Mouse (Mus musculus): ENCODE results near the gene Atoh8.

The Atoh8 gene

DNA sequence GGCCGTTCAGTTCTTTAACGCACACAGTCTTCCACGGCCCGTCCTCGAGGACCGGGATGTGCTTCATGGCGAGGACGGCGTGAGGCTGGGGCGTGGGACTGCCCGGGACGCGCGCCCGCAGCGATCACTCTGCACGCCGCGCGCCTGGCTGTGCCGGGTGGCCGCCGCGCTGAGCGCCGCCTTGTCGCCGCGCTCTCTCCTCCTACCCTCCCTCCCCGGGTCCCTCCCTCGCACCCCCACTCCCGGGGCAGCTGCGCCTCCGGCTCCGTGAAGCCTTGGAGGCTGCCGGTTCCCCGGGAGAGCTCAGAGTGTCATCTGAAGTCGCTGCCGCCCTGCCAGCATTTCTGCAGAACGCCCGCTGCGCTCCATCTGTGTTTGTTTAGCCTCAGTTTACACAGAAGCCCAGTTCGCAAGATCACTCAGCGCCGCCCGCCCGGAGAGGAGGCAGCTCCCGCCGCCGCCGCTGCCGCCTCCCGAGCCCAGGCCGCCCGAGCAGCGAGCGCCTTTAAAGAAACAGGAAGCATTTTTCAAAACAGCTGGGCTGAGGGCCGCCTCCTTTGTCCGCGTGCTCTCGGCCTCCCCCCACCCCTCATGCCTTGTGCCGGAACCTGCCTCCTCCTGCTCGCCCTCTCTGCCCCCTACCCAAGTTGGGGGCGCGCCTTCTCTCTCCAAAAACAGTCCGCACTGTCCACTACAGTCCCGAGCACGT, at the start of gene Atoh8:
Atoh8 (minus strand) TSS at position 480 of the 709 bp plus-strand sequence.
- no peak for DNase-seq (ENCODE audit: low read depth, low spot score)

DNA sequence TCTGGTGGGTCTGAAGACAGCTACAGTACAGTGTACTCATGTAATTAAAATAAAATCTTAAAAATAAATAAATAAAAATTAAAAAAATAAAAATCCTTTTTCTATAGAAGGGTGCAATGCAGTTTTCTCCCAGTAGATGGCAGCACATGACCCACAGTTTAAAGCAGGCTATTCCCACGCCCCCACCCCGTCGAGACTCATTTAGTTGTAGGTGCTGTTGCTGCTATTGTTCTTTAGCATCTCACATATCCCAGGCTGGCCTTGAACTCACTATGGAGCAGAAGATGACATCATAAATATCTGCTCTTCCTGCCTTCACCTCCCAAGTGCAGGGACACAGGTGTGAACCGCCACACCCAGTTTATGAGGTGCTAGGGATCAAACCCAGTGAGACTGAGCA, 48.5 kb upstream of the Atoh8 start:
- DNase-seq (ENCODE audit: low read depth, low spot score): no peak

DNA sequence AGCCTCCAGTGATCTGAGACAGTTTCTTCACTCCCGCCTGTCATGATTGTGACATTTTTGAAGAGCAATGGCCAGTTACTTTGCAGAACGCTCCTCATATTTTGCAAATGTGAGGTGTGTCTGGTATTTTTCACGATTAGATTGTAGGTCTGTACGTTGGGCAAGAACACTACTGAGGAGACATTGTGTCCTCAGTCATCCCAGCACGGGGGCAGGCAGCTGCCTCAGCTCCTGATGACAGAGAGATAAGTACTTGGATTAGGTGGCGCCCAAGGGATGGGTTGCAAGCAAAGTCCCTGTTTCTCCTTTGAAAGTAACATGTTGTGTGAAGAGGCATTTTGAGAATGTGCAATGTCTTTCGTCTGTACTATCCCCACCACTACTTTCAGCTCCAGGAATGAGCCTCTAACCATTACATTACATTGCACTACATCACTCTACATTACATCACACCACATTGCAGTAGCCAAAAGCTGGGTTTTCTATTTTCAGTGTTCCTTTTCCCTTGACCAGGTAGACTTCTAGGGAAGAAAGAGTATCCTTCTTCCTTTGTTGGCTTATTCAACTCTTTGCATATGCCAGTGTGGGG, 45.1 kb upstream of the Atoh8 start:
- no peak for DNase-seq (ENCODE audit: low read depth, low spot score)

DNA sequence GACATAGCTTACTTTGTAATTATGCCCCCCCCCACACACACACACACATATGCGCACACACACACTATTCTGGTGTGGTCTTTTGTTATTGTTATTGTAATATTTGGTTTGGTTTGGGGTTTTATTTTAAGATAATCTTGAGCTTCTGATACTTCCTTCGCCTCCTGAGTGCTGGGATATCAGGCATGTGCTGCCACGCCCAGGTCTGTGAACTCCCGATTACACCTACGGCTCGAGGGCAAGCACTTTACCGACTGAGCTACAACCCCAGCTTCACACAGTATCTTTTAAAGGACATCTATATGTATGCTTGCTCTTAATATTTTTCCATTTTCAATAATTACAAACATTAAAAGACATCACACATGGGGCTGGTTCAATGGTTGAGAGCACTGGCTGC, 44.1 kb upstream of the Atoh8 start:
- no peak for DNase-seq (ENCODE audit: low read depth, low spot score)

DNA sequence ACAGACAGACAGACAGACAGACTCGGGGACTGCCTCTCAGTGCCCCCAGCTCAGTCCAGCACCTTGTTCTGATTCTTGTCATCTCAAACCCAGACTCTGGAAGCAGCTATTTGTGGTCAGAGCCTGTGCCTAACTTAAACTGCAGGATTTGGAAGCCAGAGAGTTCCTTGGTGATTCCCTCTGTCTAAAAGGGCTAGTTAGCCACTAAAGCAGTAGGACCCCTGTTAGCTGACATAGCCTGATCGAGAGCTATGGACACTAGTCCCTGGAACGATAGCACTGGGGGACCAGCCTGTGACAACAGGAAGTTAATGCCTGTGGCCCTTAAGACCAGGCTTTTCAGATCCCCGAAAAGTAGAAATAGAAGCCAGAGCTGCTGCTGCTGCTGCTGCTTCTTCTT, 43.5 kb upstream of the Atoh8 start:
- DNase-seq (ENCODE audit: low read depth, low spot score): no peak

DNA sequence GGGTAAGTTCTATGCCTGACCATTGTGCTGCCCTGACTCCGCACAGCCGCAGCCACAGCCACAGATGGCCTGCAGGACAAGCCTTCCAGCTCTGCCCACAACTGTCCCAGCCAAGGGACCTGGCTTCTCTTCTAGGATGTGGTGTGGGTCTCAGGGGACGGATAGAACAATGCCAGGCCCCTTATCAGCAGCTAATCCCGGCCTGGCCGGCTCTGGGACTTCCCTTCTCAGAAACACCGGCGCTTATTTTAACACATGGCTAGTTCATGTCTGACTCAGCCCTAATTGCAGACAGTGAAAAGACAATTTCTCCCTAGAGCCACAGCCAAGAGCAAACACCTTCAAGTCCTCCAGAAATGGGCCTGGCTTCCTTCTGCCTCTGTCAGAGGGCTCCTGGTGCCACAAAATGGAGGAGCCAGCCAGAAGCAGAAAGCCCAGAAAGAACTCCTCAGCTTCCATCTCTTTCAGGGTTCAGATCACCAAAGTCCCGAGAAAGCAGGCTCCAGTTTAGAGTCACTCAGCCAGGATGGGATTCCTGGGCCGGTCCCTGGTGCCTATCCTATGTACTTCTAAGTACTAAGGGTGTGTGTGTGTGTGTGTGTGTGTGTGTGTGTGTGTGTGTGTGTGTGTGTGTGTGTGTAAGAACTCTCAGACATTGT, 42.3 kb upstream of the Atoh8 start:
- DNase-seq (ENCODE audit: low read depth, low spot score): no peak

DNA sequence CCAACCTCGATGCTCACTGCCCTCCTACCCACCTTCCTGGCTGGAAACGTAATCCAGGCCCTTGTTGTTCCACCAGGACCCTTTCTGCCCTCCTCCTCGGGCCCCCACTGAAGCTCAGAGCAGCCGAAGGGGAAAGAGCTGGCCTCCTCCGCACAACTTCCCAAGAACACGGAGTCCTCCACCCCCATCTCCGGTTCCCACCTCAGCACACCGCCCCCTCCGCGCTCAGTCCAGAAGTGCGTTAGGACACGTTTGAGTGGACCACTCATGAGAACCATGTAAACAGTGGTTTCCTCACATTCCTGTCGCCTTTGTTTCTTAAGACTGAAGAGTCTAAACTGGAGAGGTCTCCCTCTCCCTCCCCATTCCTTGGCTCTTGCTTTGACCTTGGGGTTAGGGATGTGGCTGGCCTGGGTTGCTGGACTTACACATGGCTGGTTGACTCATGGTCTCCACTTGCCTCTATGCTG, 41.6 kb upstream of the Atoh8 start:
- DNase-seq (ENCODE audit: low read depth, low spot score): no peak

DNA sequence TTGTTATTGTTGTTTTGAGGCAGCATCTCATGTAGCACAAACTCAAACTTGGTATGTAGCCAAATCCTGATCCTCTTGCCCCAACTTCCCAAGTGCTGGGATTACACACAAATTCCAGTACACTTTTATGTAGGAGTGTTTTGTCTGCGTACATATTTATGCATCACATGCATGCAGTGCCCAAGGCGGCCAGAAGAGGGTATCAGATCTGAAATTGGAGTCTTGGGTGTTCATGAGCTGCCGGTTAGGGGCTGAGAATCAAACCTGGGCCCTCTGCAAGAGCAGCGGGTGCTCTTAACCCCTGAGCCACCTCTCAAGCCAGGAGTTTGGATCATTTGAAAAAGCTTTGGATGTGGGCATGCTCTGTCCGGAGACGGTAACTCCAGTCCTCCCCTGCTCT, 40.8 kb upstream of the Atoh8 start:
- DNase-seq (ENCODE audit: low read depth, low spot score): no peak

DNA sequence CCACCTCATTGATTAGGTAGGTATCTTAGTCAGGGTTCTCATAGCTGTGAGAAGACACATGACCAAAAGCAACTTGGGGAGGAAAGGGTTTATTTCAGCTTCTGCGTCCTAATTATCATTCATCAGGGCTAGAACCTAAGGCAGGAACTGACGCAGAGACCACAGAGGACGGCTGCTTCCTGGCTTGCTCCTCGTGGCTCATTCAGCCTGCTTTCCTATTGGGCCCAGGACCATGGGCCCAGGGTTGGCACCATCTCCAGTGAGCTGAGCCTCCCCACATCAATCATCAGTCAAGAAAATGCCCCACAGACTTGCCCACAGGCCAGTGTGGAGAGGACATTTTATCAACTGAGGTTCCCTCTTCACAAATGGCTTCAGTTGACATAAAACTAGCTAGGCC, 40.1 kb upstream of the Atoh8 start:
- DNase-seq (ENCODE audit: low read depth, low spot score): no peak

DNA sequence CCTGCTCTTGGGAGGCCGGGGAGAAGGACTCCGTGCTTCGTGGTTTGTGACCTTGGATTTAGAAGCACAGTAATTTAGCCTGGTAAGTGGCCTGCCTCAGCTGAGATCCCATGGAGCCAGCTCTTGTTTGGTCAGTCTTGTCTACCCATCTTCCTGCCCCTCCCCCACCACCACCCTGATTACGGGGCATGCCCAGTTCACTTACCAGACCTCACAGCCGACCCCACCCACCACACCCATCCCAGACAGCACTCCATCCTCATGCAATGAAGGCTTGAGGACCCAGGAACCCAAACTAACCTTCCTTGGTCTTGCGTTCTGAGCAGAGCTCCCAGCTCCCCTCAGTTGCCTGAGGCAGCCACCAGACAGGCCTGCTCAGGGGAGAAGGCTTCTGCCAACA, 37.8 kb upstream of the Atoh8 start:
- DNase-seq (ENCODE audit: low read depth, low spot score): no peak

DNA sequence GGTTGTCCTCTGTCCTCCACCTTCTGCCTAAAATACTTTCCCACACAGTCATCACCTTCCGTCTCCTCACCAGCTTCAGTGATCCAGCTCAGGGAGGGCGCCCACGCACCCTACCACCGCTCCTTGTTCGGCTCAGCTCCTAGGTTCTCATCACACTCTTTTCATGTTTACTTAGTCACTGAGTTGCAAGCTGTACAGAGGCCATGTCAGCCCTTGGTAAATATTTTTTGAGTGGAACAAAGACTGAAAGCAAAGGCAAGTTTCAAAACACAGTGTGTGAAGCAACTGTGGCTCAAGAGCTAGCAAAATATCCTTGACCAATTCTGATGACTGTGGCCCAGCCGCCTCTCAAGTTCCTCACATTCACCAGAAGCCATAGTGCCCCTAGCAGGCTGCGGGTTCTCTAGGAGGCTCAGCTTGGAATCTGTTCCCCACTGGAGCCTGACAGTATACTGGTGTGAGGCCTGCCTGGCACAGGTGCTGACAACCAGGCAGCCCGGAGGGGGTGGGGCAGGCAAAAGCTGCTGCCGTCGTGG, 36.9 kb upstream of the Atoh8 start:
- no peak for DNase-seq (ENCODE audit: low read depth, low spot score)

DNA sequence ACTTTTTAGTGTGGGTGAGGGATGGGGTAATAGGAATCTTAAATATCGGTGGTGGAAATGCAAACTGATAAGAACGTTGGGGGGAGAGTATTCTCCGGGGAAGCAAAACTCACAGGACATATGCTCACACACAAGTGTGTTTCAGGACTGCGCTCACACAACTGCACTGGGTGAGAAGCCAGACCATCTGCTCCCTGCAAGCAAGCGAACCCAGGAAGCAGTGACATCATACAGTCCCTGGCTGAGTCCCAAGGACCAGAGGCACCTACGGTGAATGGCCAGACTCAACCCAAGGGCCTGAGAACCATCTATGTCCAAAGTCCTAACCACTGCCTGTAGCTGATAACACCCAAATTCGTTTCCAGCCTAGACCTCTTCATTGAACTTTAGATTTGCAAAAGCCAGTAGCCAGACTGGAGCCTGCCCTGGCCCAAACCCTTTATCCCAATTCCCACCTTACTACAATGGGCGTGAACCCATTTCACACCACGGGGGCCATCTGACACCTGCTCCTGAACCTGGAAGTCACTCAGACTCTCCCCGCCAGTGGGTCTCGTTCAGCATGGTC, 35.7 kb upstream of the Atoh8 start:
- DNase-seq (ENCODE audit: low read depth, low spot score): peak; percentile 64

DNA sequence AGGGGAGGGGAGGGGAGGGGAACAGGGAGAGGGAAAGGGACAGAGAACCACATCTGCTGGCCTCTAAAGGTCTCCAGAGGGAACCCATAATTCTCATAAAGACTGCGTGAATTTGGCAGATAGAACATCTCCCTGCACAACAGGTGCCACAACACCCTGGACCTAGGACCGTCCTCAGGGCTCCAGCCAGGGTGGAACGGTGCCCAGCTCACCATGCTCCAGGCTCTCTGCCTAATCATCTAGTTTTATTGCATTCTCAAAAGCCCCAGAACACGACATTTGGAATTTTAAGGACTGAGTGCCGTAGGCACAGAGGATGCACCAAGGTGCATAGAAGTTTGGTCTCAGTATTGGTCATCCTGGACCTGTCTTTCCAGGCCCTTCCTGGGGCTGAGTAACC, 34.9 kb upstream of the Atoh8 start:
- DNase-seq (ENCODE audit: low read depth, low spot score): no peak

DNA sequence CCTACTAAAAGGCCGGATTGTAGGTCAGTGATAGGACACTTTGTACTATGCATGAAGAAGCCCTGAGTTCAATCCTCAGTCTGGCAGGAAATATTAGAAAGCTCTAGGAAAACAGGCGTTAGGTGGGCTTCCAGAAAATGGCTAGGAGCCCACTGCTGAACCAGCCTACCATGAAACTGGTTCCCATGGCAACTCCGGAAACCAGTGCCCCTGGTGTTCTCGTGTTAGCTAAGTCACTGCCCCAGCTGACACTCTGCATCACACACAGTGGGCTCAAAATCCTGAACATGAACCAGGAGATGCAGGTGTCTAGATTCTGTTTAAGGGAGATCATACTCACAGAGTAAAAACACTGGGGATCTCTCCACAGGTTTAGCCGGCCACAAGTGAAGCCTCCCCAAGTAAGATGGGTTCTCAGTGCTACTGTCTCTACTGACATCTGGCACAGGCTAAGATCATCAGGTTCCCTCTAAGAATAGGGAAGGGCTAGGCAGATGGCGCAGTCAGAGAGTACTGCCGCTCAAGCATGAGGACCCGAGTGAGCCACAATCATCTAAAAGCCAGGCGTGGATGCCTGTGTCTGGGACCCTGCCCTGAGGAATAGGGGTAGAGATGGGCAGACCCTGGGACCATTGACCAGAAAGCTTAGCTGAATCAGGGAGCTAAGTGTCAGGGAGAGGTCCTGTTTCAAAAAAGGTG, 32.9 kb upstream of the Atoh8 start:
- no peak for DNase-seq (ENCODE audit: low read depth, low spot score)

DNA sequence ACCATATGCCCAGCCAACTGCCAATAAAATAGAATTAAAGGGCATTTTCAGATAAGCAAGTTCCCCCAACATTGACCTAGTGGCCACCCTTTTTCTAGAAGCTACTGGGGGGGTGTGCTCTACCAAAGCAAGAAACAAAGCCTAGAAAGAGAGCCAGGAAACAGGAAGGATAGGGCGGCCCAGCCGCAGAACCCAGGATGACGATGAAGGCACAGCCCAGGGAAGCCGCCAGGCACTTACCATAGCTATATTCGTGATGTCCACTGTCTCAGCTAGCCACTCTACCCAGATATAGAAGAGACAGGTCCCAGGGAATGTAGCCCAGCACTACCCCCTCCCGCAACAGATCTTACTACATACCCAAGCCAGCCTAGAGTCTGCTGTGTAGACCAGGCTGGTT, 30.3 kb upstream of the Atoh8 start:
- DNase-seq (ENCODE audit: low read depth, low spot score): no peak

DNA sequence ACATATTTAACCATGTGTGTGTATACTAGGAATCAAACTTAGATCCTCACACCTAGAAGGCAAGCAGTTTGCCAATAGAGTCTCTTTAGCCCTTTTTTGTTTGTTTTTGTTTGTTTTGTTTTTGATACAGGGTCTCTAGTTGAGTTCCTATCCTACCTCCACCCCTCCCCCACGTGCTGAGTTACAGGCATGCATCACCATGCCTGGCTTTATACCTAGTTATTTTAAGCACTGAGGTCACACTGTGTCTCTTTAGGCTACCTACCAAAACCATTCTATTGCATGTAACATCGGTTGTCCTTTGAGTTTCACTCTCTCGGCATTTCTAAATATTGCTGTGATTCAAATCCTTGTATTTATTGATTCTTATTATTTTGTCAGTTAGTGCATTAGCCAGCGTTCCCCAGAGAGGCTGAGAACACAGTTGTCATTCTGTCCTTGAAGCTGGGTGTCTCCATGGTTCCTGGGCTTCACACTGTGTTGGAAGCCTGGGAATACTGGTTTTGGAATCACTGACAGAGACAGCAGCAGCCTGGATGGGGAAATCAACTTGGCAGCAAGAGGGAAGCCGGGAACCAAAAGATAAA, 28.4 kb upstream of the Atoh8 start:
- no peak for DNase-seq (ENCODE audit: low read depth, low spot score)

DNA sequence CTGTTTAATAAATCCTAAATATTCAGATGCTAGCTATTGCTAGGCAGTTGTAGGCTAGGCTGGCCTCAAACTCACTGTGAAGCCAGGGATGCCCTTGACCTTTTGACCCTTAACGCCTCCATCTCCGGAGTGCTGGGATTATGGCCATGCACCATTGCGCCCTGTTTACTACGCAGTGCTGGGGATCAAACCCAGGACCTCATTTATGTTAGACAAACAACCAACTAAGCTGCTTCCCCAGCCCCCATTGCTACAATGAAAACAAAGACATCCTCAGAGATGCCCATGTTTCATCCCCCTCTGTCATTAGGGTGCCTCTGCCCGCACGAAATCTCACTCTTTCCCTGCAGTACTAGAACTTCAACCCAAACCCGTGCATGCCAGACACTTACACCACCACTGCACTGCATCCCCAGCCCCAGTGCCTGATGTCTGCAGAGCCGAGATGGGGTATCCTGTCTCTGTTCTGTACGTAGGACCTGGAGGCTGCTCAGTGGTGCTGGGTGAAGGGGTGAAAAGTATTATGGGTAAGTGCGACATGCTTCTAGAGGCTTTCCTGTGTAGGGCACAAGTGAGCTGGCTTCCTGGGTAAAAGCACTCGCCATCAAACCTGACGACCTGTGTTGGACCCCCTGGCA, 26.4 kb upstream of the Atoh8 start:
- no peak for DNase-seq (ENCODE audit: low read depth, low spot score)

DNA sequence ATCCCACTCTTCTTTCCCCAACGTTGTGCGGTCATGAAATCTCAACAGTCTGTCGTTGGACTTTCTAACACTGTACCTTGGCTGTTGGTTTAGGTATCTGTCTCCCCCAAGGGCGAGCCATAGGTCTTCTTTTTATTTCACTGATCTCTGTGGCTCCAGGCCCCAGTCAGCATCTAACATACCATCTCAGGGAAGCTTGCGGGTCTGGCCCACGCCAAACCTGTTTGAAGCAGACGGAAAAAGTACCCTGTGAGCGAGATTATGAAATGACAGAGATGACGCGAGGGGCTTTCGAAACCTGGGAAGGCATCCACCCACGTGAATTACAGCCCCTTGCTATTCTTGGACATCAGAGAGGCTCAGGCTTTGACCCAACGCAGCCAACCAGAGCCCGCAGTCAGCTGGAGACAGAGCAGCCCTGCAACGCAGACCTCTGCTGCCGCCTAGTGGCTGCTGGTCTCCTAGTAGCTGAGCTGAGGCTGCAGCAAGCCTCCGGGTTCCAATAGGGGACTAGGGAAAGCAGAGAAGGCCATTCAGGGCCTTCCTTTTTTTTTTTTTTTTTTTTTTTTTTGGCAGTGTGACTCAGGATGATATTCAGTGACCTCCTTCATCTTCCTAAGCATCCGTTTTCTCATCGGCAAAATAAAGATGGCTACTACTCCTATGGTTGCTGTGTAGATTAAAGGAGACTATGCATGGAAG, 25.8 kb upstream of the Atoh8 start:
- DNase-seq (ENCODE audit: low read depth, low spot score): peak; percentile 43

DNA sequence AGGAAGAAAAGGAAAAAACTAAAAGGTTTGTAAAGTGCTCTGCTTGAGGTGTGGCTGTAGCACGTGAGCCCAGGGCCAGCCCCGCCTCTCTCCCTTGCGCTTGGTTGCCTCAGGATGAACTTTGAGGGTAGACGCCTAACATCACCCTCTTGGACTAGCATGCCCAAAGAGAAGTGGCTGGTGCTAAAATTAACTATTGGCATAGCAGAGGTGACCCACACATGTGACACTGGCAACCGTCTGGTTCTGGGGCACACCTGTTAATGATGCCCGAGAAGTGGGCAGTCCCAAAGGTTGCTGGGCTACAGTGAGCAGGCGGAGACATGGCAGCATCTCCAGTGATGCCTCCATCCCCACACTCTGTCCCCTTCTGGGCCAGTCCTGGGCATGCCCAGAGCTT, 24.1 kb upstream of the Atoh8 start:
- DNase-seq (ENCODE audit: low read depth, low spot score): no peak

DNA sequence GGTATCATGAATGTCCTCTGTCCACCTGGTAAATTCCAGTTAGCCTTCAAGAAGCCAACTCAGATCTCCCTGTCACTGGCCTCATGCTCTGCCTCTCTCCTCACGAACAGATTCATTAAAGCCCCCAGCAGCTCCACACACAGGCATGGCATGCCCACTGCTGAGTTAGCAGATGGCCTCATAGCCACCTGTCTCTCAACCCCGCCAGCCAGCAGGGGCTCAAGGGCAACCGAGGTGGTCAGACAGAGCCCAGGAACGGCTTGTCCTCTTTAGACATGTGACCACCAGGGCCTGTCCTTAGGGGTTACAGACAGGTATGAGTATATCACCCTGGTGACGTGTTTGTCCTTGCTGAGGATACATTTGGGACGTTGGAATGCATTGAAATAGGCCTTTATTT, 19.9 kb upstream of the Atoh8 start:
- DNase-seq (ENCODE audit: low read depth, low spot score): no peak

Data from telencephalon, adult 2 months (tissue).